Mouse (Mus musculus) gastrocnemius, adult 18-20 months (tissue): Measurements from ENCODE around the gene Cand2. TPM values are rescaled to one million over a fixed set of nuclear protein-coding genes. Genes with fewer than 3 reads are reported as not detected.

Experiments
- DNase-seq: peaks from one replicate; pipeline ENCODE4 v3.0.0; 2021; ENCODE audit warnings: low spot score
- long read RNA-seq, 2 experiments: library from polyadenylated mRNA; stranded (forward); transcript quantifications; one replicate each; pipeline ENCODE4 v2.0.0; 2021
- total RNA-seq, 2 experiments: library from RNA; stranded (reverse); gene quantifications; 2 replicates each; pipeline ENCODE4 v1.2.3; 2021

Cand2 gene
- total RNA-seq = 10 to 100 TPM; 74.8 to 78.7 TPM
- long read RNA-seq, experiment 1, full-length matches to known transcripts = 97 of 147 reads
- long read RNA-seq, experiment 1, partial matches to known transcripts = 41 of 147 reads
- long read RNA-seq, experiment 1, other reads (novel, unspliced or antisense) = 9 of 147 reads
- long read RNA-seq, experiment 2, full-length matches to known transcripts = 40 of 77 reads
- long read RNA-seq, experiment 2, partial matches to known transcripts = 31 of 77 reads
- long read RNA-seq, experiment 2, other reads (novel, unspliced or antisense) = 6 of 77 reads

GRCm38 (mm10) chr6:115774501-115774921 is at the start of gene Cand2:
Gene Cand2 (plus strand): TSS chr6:115774538.
- peak; percentile 45 for DNase-seq

GRCm38 (mm10) chr6:115727108-115727507 is 47.2 kb upstream of the Cand2 start:
- DNase-seq = peak; percentile 49

GRCm38 (mm10) chr6:115727570-115727969 is 46.8 kb upstream of the Cand2 start:
- DNase-seq = no peak

DNA sequence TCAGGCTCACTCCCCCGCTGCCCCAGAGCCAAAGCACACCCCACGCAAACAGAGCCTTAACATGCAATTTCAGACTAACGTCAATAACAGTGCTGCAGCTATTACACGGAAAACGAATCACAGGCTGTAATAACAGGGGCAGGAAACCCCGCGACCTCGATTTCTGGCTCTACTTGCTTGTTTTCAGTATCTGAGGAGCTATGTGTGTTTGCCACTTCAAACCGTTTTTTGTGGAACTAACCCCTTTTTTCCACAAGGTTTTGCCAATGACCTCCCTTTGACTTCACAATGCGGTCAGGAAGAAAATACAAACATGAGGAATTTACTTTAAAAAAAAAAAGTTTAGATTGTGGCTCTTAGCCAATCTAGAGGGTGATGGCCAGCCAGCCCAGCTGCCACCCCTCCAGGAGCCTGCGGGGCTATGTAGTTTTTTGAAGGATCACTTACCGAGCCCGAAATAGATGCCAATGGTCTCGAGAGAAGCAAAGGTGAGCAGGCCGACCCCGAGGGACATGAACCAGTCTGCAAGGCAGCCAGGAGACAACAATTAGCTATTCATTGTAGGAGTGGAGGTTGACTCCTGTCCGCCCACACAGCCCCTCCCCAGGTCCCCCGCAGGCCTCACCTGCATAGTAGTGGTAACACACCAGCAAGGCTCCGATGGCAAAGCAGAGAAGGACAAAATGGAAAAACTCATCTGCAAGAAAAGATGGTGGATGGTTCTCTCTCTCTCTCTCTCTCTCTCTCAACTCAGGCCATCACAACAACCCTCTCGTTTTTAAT is 43.6 kb upstream of the Cand2 start:
- DNase-seq = no peak

GRCm38 (mm10) chr6:115732341-115732928 is 41.9 kb upstream of the Cand2 start:
- DNase-seq = no peak

DNA sequence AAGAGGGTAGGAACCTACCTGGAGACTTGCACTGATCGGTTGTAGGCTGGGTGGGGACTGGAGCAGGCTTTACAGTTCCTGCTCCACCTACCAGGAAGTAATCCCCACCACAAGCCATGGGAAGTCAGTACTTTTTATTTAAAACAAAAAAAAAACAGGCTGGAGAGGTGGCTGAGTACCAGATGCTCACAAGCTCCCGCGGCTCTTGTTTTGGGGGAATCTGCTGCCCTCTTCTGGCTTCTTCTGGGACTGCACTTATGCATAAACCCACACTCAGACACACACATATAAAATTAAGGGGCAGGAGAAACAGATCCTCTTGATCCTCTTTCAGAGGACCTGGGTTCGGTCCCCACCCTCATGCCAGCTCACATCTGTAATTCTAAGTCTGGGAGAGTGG is 39.4 kb upstream of the Cand2 start:
- DNase-seq = peak; percentile 9

- no peak for DNase-seq
These were observed 35.3 kb upstream of the Cand2 start for GRCm38 (mm10) chr6:115739056-115739455.

DNA sequence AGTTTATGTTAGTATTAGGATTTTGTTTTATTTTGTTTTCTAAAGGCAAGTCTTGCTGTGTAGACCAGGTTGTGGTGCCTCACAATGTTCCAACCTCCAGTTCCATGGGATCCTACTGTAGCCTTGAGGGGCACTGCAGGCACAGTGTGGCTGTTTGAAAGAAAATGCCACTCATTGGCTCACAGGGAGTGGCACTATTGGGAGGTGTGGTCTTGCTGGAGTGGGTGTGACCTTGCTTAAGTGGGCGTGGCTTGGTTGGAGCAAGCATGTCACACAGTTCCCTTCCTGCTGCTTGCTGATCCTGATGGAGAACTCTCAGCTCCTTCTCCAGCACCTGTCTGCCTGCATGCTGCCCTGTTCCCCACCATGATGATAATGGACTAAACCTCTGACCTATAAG is 30.8 kb upstream of the Cand2 start:
- DNase-seq = no peak

- DNase-seq = no peak
These were observed 28.0 kb upstream of the Cand2 start for GRCm38 (mm10) chr6:115746326-115746725.

DNA sequence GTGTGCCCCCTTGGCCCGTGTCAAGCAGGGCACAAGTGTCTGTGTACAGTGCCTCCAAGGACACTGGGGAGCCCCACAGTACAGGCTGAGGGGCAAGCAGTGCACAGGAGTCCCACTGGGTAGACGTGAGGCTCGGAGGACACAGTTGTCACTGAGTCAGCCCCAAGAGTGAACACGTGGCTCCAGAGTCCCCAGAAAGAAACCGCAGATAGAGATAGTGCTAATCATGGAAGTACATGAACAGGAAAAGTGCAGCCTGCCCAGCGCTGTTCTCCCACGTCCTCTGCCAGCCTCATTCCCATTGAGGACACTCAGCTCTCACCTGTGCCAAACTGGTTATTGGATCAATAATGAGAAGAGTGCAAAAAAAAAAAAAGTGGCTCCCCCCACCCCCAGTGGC is 18.8 kb upstream of the Cand2 start:
- DNase-seq = no peak

DNA sequence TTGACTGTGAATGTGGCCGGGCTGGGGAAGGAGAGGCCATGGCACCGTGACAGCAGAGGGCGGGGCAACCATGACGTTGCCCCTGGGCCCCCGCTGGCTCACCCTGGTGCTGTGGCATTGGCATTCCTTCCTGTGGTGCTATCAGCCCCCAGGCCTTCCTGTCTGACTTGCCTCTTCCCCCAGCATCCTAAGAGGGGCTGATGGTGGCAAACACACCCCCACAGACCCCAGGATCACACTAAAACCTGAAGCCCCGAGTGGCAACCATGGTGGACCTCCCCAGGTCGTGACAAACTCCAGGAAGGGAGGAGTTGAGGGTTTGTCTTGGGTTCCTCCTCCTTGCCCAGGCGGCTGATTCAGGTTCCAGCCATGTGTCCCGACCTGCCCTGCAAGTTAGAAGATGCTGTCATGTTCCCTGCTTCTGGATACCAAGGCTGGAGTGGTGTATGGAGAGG is 15.3 kb upstream of the Cand2 start:
- no peak for DNase-seq

GRCm38 (mm10) chr6:115759461-115759860 is 14.9 kb upstream of the Cand2 start:
- DNase-seq = no peak

GRCm38 (mm10) chr6:115760137-115760536 is 14.2 kb upstream of the Cand2 start:
- no peak for DNase-seq

DNA sequence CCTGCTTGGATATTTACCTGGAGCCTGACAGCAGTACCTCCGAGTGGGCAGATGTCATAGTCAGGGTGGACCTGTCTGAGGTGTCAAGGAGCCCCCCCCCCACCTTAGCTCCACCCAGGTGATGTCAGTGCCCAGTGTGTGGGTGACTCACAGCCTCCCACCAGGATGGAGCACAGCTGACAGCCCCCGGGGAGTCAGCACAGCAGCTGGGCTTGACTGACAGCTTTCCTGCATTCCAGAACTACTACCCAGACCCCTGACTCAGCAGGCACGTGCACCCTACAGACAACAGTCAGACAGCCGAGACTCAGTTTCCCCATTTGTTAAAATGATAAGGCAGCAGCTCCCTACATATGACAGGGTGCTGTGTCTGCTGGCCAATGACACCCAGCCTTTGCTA is 13.4 kb upstream of the Cand2 start:
- DNase-seq = no peak

DNA sequence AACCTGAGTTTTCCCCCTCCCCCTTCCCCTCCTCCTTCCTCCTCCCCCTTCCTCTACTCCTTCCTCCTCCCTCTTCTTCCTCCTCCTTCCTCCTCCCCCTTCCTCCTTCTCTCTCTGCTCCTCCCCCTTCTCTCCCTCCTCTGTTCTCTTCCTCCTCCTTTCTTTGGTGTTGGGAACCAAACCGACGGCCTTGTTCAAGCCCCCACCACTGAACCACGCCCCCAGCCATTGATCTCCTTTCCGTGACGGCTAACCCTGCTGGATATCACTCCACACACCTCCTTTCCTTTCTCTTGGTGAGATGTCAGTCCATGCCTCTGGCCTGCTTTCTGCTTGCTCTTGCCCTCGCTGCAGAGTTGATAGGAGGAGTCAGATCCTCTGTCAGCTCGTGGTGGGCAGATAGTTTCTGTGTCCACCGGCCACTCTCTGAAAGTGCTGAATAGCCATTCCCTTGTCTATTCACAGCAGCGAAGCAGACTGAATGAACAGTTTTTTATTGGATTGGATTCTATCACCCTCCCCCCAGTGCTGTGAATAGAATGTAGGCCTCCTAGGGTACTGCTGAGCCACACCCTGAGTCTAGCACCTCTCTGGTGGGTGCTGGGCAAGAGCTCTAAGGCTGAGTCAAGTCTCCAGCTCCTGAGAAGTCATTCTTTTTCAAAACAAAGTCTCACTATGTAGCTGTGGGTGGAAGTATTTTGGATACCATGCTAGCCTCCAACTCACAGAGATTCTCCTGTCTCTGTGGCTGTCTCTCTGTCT is 12.2 kb upstream of the Cand2 start, which contains the start of gene Tmem40:
Tmem40 (minus strand) TSS at position 416 of the 762 bp plus-strand sequence.
- DNase-seq = no peak

GRCm38 (mm10) chr6:115764179-115764578 is 10.2 kb upstream of the Cand2 start:
- no peak for DNase-seq

DNA sequence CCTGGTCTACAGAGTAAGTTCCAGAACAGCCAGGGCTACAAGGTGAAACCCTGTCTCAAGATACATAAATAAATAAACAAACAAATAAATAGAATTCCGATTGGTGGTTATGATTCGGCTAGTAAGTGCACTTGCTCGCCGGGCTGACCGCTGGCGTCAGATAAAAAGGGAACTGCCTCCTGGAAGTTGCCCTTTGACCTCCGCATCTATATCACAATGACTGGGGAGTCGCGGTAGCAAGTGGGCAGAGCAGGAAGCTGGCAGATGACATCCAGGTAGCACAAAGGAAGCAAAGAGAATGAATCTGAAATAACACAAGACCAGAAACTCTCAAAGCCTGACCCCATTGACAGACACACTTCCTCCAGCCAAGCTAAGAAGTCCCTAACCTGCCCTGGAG is 7.0 kb upstream of the Cand2 start:
- DNase-seq = no peak

- DNase-seq = no peak
These were observed 6.1 kb upstream of the Cand2 start for GRCm38 (mm10) chr6:115768207-115768606.

- DNase-seq = no peak
These were observed 4.2 kb upstream of the Cand2 start for GRCm38 (mm10) chr6:115770059-115770670.

- DNase-seq = no peak
These were observed 3.5 kb upstream of the Cand2 start for GRCm38 (mm10) chr6:115770852-115771251.

- no peak for DNase-seq
These were observed 2.1 kb upstream of the Cand2 start for GRCm38 (mm10) chr6:115772201-115772600.
